Mouse (Mus musculus): ENCODE data around the gene Tsga10ip. TPM values are rescaled to one million over a fixed set of nuclear protein-coding genes. Genes with fewer than 3 reads are reported as not detected.
"Not testable (repeated sequence)": the region's sequence is repeated elsewhere in the genome, so short reads cannot be mapped to it uniquely, and the experiment has no call there.

Tsga10ip gene
- total RNA-seq, 2 experiments from 2014 or later = not detected

GRCm38 (mm10) chr19:5422267-5422666 is 19.9 kb upstream of the Tsga10ip start:
- Histone ChIP-seq H3K4me3 (no peak overlapping the region), H3K27ac (no peak overlapping the region)
- TF ChIP-seq CTCF (IDR thresholded peaks at IDR 0.05) = no peak
- DNase-seq (ENCODE audit: extremely low spot score in 1 of 2, low spot score in 2 of 2) = no peak
- intact Hi-C loops (cut with DNase I) = no loop called here

- no peak for TF ChIP-seq CTCF (IDR thresholded peaks at IDR 0.05)
- Histone ChIP-seq H3K27ac (no peak overlapping the region), H3K4me3 (no peak overlapping the region)
- intact Hi-C loops (cut with DNase I) = no loop called here
- DNase-seq (ENCODE audit: extremely low spot score in 1 of 2, low spot score in 2 of 2) = no peak
Observed at GRCm38 (mm10) chr19:5421784-5422183, 19.5 kb upstream of the Tsga10ip start.

GRCm38 (mm10) chr19:5420579-5420978 is 18.3 kb upstream of the Tsga10ip start:
- TF ChIP-seq CTCF (IDR thresholded peaks at IDR 0.05) = no peak
- H3K27ac ChIP-seq = no peak overlapping the region
- no peak overlapping the region for H3K4me3 ChIP-seq
- no peak for DNase-seq (ENCODE audit: extremely low spot score in 1 of 2, low spot score in 2 of 2)
- intact Hi-C loops (cut with DNase I) = no loop called here

GRCm38 (mm10) chr19:5419630-5420029 is 17.3 kb upstream of the Tsga10ip start:
- TF ChIP-seq CTCF (IDR thresholded peaks at IDR 0.05) = no peak
- intact Hi-C loops (cut with DNase I) = no loop called here
- Histone ChIP-seq H3K4me3 (no peak overlapping the region), H3K27ac (no peak overlapping the region)
- no peak for DNase-seq (ENCODE audit: extremely low spot score in 1 of 2, low spot score in 2 of 2)

GRCm38 (mm10) chr19:5418750-5419466 is 16.6 kb upstream of the Tsga10ip start:
- TF ChIP-seq CTCF (IDR thresholded peaks at IDR 0.05) = no peak
- Histone ChIP-seq H3K4me3 (no peak overlapping the region), H3K27ac (no peak overlapping the region)
- no peak for DNase-seq (ENCODE audit: extremely low spot score in 1 of 2, low spot score in 2 of 2)
- intact Hi-C loops (cut with DNase I) = no loop called here

- no peak for DNase-seq (ENCODE audit: extremely low spot score in 1 of 2, low spot score in 2 of 2)
- intact Hi-C loops (cut with DNase I) = no loop called here
- TF ChIP-seq CTCF (IDR thresholded peaks at IDR 0.05) = no peak
- Histone ChIP-seq H3K27ac (no peak overlapping the region), H3K4me3 (no peak overlapping the region)
Observed at GRCm38 (mm10) chr19:5414534-5414957, 12.2 kb upstream of the Tsga10ip start.

GRCm38 (mm10) chr19:5413840-5414239 is 11.5 kb upstream of the Tsga10ip start:
- Histone ChIP-seq H3K4me3 (no peak overlapping the region), H3K27ac (no peak overlapping the region)
- intact Hi-C loops (cut with DNase I) = no loop called here
- TF ChIP-seq CTCF (IDR thresholded peaks at IDR 0.05) = no peak
- DNase-seq (ENCODE audit: extremely low spot score in 1 of 2, low spot score in 2 of 2) = no peak

- no peak for DNase-seq (ENCODE audit: extremely low spot score in 1 of 2, low spot score in 2 of 2)
- intact Hi-C loops (cut with DNase I) = no loop called here
- H3K4me3 ChIP-seq = no peak overlapping the region
- no peak for TF ChIP-seq CTCF (IDR thresholded peaks at IDR 0.05)
- no peak overlapping the region for H3K27ac ChIP-seq
Observed at GRCm38 (mm10) chr19:5411961-5412360, 9.6 kb upstream of the Tsga10ip start.

- H3K27ac ChIP-seq = no peak overlapping the region
- intact Hi-C loops (cut with DNase I) = no loop called here
- no peak overlapping the region for H3K4me3 ChIP-seq
- no peak for TF ChIP-seq CTCF (IDR thresholded peaks at IDR 0.05)
- DNase-seq (ENCODE audit: extremely low spot score in 1 of 2, low spot score in 2 of 2) = no peak
Observed at GRCm38 (mm10) chr19:5410641-5411040, 8.3 kb upstream of the Tsga10ip start.

- intact Hi-C loops (cut with DNase I) = no loop called here
- DNase-seq (ENCODE audit: extremely low spot score in 1 of 2, low spot score in 2 of 2) = no peak
- H3K27ac ChIP-seq = no peak overlapping the region
- TF ChIP-seq CTCF (IDR thresholded peaks at IDR 0.05) = no peak
- H3K4me3 ChIP-seq = no peak overlapping the region
Observed at GRCm38 (mm10) chr19:5409068-5409467, 6.7 kb upstream of the Tsga10ip start.

- no peak for DNase-seq (ENCODE audit: extremely low spot score in 1 of 2, low spot score in 2 of 2)
- no peak overlapping the region for H3K27ac ChIP-seq
- no peak overlapping the region for H3K4me3 ChIP-seq
- intact Hi-C loops (cut with DNase I) = no loop called here
- no peak for TF ChIP-seq CTCF (IDR thresholded peaks at IDR 0.05)
Observed at GRCm38 (mm10) chr19:5408057-5409001, 6.0 kb upstream of the Tsga10ip start.

GRCm38 (mm10) chr19:5407133-5407532 is 4.8 kb upstream of the Tsga10ip start:
- peak overlapping the region; percentile 95 for H3K27ac ChIP-seq
- peak; percentile 55 for TF ChIP-seq CTCF (IDR thresholded peaks at IDR 0.05)
- intact Hi-C loops (cut with DNase I) = no loop called here
- DNase-seq (ENCODE audit: extremely low spot score in 1 of 2, low spot score in 2 of 2) = peak in 1 of 2 experiments; percentile 33
- H3K4me3 ChIP-seq = peak overlapping the region; percentile 50

- H3K4me3 ChIP-seq = peak overlapping the region; percentile 50
- intact Hi-C loops (cut with DNase I) = not testable (repeated sequence)
- peak overlapping the region; percentile 95 for H3K27ac ChIP-seq
- peak in 1 of 2 experiments; percentile 28 for DNase-seq (ENCODE audit: extremely low spot score in 1 of 2, low spot score in 2 of 2)
Observed at GRCm38 (mm10) chr19:5406531-5407126, 4.3 kb upstream of the Tsga10ip start.
